Mouse (Mus musculus) heart, embryonic 16.5 days (tissue): ENCODE data around the gene Zbtb8os. TPM values are rescaled to one million over a fixed set of nuclear protein-coding genes. Genes with fewer than 3 reads are reported as not detected.

Source experiments
- ATAC-seq: fragments of 200-750 bp; cut with Nextera tagmentation; replicated peaks from 2 replicates; pipeline ENCODE4 v1.8.0; 2017; ENCODE audit warnings: moderate number of reproducible peaks; ENCODE audit not compliant: insufficient read depth, low FRiP score; ENCODE audit errors: extremely low read depth
- H3K27ac ChIP-seq: fragments of 300-500 bp; sonication (generic); 2 replicates; pipeline ENCODE4 v1.5.1; 2014; ENCODE audit warnings: mild to moderate bottlenecking, low read length, control low read depth, moderate library complexity
- H3K27me3 ChIP-seq: fragments of 300-500 bp; sonication (generic); 2 replicates; pipeline ENCODE4 v1.6.1; 2014; ENCODE audit warnings: low read length, mixed read lengths; ENCODE audit not compliant: control insufficient read depth, insufficient read depth
- H3K36me3 ChIP-seq: fragments of 300-500 bp; sonication (generic); 2 replicates; pipeline ENCODE4 v1.6.1; 2014; ENCODE audit not compliant: control insufficient read depth, insufficient read depth
- H3K4me1 ChIP-seq: fragments of 300-500 bp; sonication (generic); 2 replicates; pipeline ENCODE4 v1.6.1; 2014; ENCODE audit warnings: low read length, mixed read lengths; ENCODE audit not compliant: control insufficient read depth, insufficient read depth
- H3K4me2 ChIP-seq: fragments of 300-500 bp; sonication (generic); 2 replicates; pipeline ENCODE4 v1.6.1; 2014; ENCODE audit warnings: low read depth, mild to moderate bottlenecking, control low read depth, low read length
- H3K4me3 ChIP-seq: fragments of 300-500 bp; sonication (generic); 2 replicates; pipeline ENCODE4 v1.5.1; 2014; ENCODE audit warnings: mild to moderate bottlenecking, control low read depth, low read length
- H3K9ac ChIP-seq: fragments of 300-500 bp; sonication (generic); 2 replicates; pipeline ENCODE4 v1.6.1; 2014; ENCODE audit warnings: low read length, control low read depth
- H3K9me3 ChIP-seq: fragments of 300-500 bp; sonication (generic); replicated peaks from 2 replicates; pipeline ENCODE4 v1.6.1; 2016; ENCODE audit warnings: low read length; ENCODE audit not compliant: control insufficient read depth
- WGBS: fragments of 180-500 bp; shearing (Covaris S2); extraction: QIAGEN DNeasy Blood & Tissue Kit; methylation state at CpG from one replicate; pipeline ENCODE4 v1.1.7; 2014; 5-methylcytosine and 5-hydroxymethylcytosine counted together
- polyA plus RNA-seq: library from polyadenylated mRNA; unstranded; fragments of >200 nt; fragmentation: Nextera tagmentation; extraction: Ambion mirVana; gene quantifications from 2 replicates; pipeline ENCODE4 v1.2.1, GENCODE M21; 2015

Zbtb8os gene
- polyA plus RNA-seq, 1 experiment from 2014 or later: 41.7 TPM

DNA sequence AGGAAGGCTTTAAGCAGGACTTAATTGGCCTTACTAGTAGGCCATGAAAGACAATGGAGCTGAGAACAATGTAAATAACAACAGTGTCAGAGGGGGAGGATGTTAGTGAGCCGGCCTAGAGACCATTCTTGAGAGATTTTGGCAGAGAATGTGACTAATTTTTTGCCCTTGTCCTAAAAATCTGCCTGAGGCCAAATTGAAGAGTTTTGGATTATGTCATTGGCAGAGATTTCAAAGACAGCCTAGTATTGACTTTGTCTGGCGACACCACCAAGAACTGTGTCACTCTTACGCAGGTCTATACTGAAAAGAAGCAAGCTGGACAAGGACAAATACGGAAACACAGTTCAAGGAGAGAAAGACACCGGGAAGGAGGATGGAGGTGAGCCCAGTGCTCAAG, 27.3 kb downstream of the Zbtb8os start:
- Histone ChIP-seq H3K27ac (no peak overlapping the region), H3K27me3 (no peaks in the 10 kb centered on the region), H3K9ac (no peak overlapping the region), H3K36me3 (peaks cover 9% of the 10 kb centered on the region; the same call in 1 of the 2 replicates), H3K9me3 (no peaks in the 10 kb centered on the region), H3K4me3 (no peak overlapping the region), H3K4me1 (no peaks in the 10 kb centered on the region), H3K4me2 (no peak overlapping the region)
- ATAC-seq: no peak
- WGBS: 82% methylated on average over 5 of the region's 5 CpGs

DNA sequence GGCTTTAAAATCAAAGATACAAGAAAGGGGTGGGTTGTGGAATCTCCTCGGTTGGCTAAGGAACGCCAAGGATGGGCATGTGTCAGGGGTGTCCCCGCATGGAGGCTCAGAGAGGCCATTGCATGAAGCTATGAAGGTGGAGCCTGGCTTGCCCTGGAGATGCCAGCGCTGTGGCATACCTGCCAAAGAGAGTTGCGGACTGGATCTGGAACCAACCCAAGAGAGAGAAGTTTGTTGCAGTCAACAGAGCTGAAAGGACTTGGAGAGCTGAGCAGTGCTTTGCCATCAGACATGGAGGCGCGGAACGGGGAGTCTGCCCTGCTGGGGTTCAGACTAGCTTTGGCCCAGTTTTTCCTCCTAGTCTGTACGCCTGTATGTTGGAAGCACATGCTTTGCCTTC, 28.0 kb downstream of the Zbtb8os start:
- Histone ChIP-seq H3K9ac (no peak overlapping the region), H3K4me2 (no peak overlapping the region), H3K27ac (0 out of 2 replicates have a peak overlapping the region, but pooled peaks have one; percentile 12), H3K27me3 (no peaks in the 10 kb centered on the region), H3K4me1 (no peaks in the 10 kb centered on the region), H3K4me3 (no peak overlapping the region), H3K9me3 (no peaks in the 10 kb centered on the region), H3K36me3 (peaks cover 5% of the 10 kb centered on the region; the same call in 1 of the 2 replicates)
- WGBS: 89% methylated on average over 9 of the region's 9 CpGs
- no peak for ATAC-seq

DNA sequence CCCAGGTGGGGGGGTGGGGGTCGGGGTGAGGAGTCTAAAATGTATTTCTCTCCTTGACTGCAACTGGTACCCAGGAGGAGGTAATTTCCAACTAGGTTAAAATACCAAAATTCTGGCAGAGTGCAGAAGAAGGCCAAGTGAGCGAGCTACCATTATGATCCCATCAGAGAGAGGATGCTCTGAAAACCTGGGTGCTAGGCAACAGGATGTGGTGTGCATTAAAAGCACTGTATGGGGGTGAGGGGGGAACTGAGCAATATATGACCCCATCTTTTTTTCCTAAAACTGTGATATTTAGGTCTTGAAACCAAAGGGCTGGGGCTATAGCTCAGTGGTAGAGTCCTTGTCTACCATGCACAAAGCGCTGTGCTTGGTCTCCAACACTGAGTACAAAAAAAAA, 28.9 kb downstream of the Zbtb8os start:
- WGBS: 82% methylated on average over 3 of the region's 3 CpGs
- ATAC-seq: no peak
- H3K4me2 ChIP-seq: no peak overlapping the region
- H3K4me1 ChIP-seq: no peaks in the 10 kb centered on the region
- H3K9me3 ChIP-seq: no peaks in the 10 kb centered on the region
- H3K4me3 ChIP-seq: no peak overlapping the region
- H3K27me3 ChIP-seq: no peaks in the 10 kb centered on the region
- no peak overlapping the region for H3K9ac ChIP-seq
- peaks cover 10% of the 10 kb centered on the region for H3K36me3 ChIP-seq
- H3K27ac ChIP-seq: no peak overlapping the region

DNA sequence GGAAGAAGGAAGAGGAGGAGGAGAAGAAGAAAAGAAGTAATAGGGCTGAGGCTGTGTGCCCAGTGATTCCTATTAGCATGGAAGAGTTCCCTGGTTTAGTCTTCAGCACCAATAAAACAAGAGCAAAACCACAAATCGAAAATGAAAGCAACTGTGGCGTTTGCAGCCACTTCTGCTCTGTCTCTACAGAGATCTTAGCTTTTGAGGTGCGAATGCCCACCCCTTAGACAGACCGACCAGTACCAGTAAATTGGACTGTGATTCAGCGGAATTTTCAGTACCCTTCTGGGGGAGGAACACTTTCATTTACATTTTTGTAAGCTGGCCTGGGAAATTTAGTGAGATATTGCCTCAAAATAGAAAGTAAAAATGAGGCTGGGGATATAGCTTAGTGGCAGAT, 29.7 kb downstream of the Zbtb8os start:
- ATAC-seq: no peak
- Histone ChIP-seq H3K9me3 (no peaks in the 10 kb centered on the region), H3K27me3 (no peaks in the 10 kb centered on the region), H3K27ac (no peak overlapping the region), H3K36me3 (peaks cover 5% of the 10 kb centered on the region), H3K4me2 (no peak overlapping the region), H3K4me1 (no peaks in the 10 kb centered on the region), H3K9ac (no peak overlapping the region), H3K4me3 (no peak overlapping the region)
- 83% methylated on average over 5 of the region's 5 CpGs for WGBS

- H3K9me3 ChIP-seq: no peaks in the 10 kb centered on the region
- no peak overlapping the region for H3K27ac ChIP-seq
- no peak for ATAC-seq
- peaks cover 5% of the 10 kb centered on the region; the same call in 1 of the 2 replicates for H3K36me3 ChIP-seq
- no peaks in the 10 kb centered on the region for H3K27me3 ChIP-seq
- H3K4me3 ChIP-seq: no peak overlapping the region
- no peak overlapping the region for H3K4me2 ChIP-seq
- H3K9ac ChIP-seq: no peak overlapping the region
- WGBS: 92% methylated on average over 3 of the region's 3 CpGs
- 0 out of 2 replicates have a peak, but pooled peaks cover 3% of the 10 kb centered on the region for H3K4me1 ChIP-seq
These were observed 35.9 kb downstream of the Zbtb8os start for GRCm38 (mm10) chr4:129371391-129371790.

DNA sequence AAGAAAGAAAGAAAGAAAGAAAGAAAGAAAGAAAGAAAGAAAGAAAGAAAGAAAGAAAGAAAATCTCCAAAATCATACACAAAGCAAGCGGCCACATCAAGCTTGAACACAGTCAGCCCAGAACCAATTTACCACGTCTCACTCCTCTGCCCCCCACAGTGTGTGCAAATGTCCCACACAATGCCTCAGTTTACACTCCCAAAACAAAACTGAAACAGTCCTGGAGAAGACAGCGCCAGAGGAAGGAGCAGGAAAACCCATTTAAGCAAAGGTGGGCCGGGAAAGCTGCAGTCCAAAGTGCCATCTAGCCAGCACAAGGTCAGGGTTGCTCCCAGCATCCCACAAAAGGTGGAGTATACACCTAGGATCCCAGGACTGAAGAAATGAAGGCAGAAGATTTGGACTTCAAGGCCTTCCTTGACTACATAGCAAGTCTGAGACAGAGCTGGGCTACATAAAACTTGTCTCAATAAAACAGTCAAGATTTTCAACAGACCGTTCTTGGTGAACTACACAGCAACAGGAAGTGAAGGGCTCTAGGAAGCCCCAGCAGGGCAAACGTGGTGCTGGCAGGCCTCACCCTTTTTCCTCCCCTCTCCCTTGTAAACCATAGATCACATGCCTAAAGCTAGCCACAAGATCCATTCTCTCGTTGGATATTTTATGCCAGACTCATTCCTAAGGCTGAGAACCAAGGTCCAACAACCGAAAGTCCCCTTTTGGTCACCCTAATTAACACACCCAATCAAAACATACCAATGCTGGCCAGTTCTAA, 37.9 kb downstream of the Zbtb8os start:
- peaks cover 3% of the 10 kb centered on the region; the same call in 1 of the 2 replicates for H3K4me1 ChIP-seq
- H3K9ac ChIP-seq: no peak overlapping the region
- peaks cover 5% of the 10 kb centered on the region; the same call in 1 of the 2 replicates for H3K36me3 ChIP-seq
- WGBS: 55% methylated on average over 8 of the region's 8 CpGs
- no peak overlapping the region for H3K27ac ChIP-seq
- no peak for ATAC-seq
- H3K4me3 ChIP-seq: no peak overlapping the region
- H3K4me2 ChIP-seq: no peak overlapping the region
- H3K9me3 ChIP-seq: no peaks in the 10 kb centered on the region
- H3K27me3 ChIP-seq: no peaks in the 10 kb centered on the region

DNA sequence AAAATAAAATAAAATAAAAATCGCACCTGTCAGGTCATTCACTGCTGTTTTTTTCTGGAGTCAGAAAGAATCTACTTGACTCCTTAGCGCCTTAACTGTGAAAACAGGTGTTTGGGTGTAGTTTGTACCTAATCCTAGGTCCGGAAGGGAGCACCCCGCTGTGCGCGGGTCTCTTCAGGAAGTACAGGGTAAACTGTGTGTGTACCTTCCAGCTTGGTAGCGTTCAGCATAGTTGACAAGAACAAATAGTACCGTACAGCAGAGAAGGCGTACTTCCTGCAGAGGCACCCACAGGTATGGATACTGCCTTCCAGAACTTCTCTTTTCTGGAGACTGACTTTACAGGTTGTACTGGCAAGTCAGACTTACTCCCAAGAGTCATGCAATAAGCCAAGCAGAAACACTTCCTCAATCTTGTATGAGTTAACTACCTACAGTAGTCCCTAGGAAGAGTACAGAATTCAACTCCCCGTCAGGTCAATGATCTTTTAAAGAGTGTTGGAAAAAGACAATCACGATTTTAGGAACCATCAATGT, 38.8 kb downstream of the Zbtb8os start:
- H3K4me1 ChIP-seq: peaks cover 3% of the 10 kb centered on the region; the same call in 1 of the 2 replicates
- ATAC-seq: no peak

GRCm38 (mm10) chr4:129375000-129375399, 39.5 kb downstream of the Zbtb8os start:
- no peak for ATAC-seq
- no peak overlapping the region for H3K4me3 ChIP-seq
- peaks cover 3% of the 10 kb centered on the region; the same call in 1 of the 2 replicates for H3K4me1 ChIP-seq
- H3K9ac ChIP-seq: no peak overlapping the region
- H3K27me3 ChIP-seq: no peaks in the 10 kb centered on the region
- WGBS: 59% methylated on average over 6 of the region's 6 CpGs
- H3K4me2 ChIP-seq: no peak overlapping the region
- H3K36me3 ChIP-seq: no peaks in the 10 kb centered on the region
- H3K9me3 ChIP-seq: no peaks in the 10 kb centered on the region
- no peak overlapping the region for H3K27ac ChIP-seq

More for the DNA sequence above, 38.8 kb downstream of the Zbtb8os start:
- Histone ChIP-seq H3K27ac (no peak overlapping the region), H3K4me2 (no peak overlapping the region), H3K4me3 (no peak overlapping the region), H3K27me3 (no peaks in the 10 kb centered on the region), H3K36me3 (no peaks in the 10 kb centered on the region), H3K9ac (no peak overlapping the region), H3K9me3 (no peaks in the 10 kb centered on the region)
- WGBS: 62% methylated on average over 11 of the region's 11 CpGs

GRCm38 (mm10) chr4:129375821-129376220, 40.3 kb downstream of the Zbtb8os start:
- H3K9ac ChIP-seq: no peak overlapping the region
- ATAC-seq: no peak
- H3K27ac ChIP-seq: no peak overlapping the region
- peaks cover 3% of the 10 kb centered on the region; the same call in 1 of the 2 replicates for H3K4me1 ChIP-seq
- no peak overlapping the region for H3K4me3 ChIP-seq
- WGBS: 79% methylated on average over 5 of the region's 5 CpGs
- H3K27me3 ChIP-seq: no peaks in the 10 kb centered on the region
- H3K36me3 ChIP-seq: no peaks in the 10 kb centered on the region
- no peaks in the 10 kb centered on the region for H3K9me3 ChIP-seq
- H3K4me2 ChIP-seq: no peak overlapping the region
